Mouse (Mus musculus) heart, postnatal 0 days (tissue): ENCODE results near the gene Serping1. TPM values are rescaled to one million over a fixed set of nuclear protein-coding genes. Genes with fewer than 3 reads are reported as not detected.

Source experiments
- ATAC-seq: fragments of 200-750 bp; cut with Nextera tagmentation; 2 replicates; pipeline ENCODE4 v1.8.0; 2017; ENCODE audit warnings: low read depth, moderate number of reproducible peaks, moderate library complexity; ENCODE audit not compliant: insufficient read depth
- DNase-seq: peaks from one replicate; pipeline ENCODE4 v3.0.0-alpha.2; 2016; ENCODE audit warnings: low spot score
- H3K27ac ChIP-seq: fragments of 300-500 bp; sonication (generic); 2 replicates; pipeline ENCODE4 v1.5.1; 2014; ENCODE audit warnings: low read depth, mild to moderate bottlenecking
- H3K27me3 ChIP-seq: fragments of 300-500 bp; sonication (generic); 2 replicates; pipeline ENCODE4 v1.6.1; 2014; ENCODE audit warnings: low read length, mixed read lengths; ENCODE audit not compliant: control insufficient read depth, insufficient read depth
- H3K36me3 ChIP-seq: fragments of 300-500 bp; sonication (generic); replicated peaks from 2 replicates; pipeline ENCODE4 v1.6.1; 2014; ENCODE audit warnings: low read length, mixed read lengths; ENCODE audit not compliant: control insufficient read depth, insufficient read depth
- H3K4me1 ChIP-seq: fragments of 300-500 bp; sonication (generic); 2 replicates; pipeline ENCODE4 v1.6.1; 2014; ENCODE audit warnings: antibody characterized with exemption; ENCODE audit not compliant: control insufficient read depth, insufficient read depth
- H3K4me2 ChIP-seq: fragments of 300-500 bp; sonication (generic); 2 replicates; pipeline ENCODE4 v1.6.1; 2014; ENCODE audit warnings: low read depth, mild to moderate bottlenecking, low read length, moderate library complexity
- H3K4me3 ChIP-seq: fragments of 300-500 bp; sonication (generic); 2 replicates; pipeline ENCODE4 v1.5.1; 2014; ENCODE audit warnings: low read depth, low read length
- H3K9ac ChIP-seq: fragments of 300-500 bp; sonication (generic); replicated peaks from 2 replicates; pipeline ENCODE4 v1.6.1; 2014; ENCODE audit warnings: low read depth, low read length, mixed read lengths
- H3K9me3 ChIP-seq: fragments of 300-500 bp; sonication (generic); replicated peaks from 2 replicates; pipeline ENCODE4 v1.6.1; 2016; ENCODE audit warnings: low read length; ENCODE audit not compliant: control insufficient read depth
- CTCF ChIP-seq: IDR thresholded peaks from 2 replicates; pipeline ENCODE4 v1.5.1; 2016; ENCODE audit warnings: antibody characterized with exemption, control low read depth, low read depth
- EP300 ChIP-seq: IDR thresholded peaks from 2 replicates; pipeline ENCODE4 v1.6.1; 2016; ENCODE audit warnings: antibody characterized with exemption, low read depth
- WGBS: fragments of 180-500 bp; shearing (Covaris S2); extraction: QIAGEN DNeasy Blood & Tissue Kit; methylation state at CpG from one replicate; pipeline ENCODE4 v1.1.7; 2014; 5-methylcytosine and 5-hydroxymethylcytosine counted together
- microRNA counts: library from miRNA; unstranded; fragments of <30 nt; microRNA quantifications from one replicate; lab custom pipeline; 2015
- microRNA-seq: library from miRNA; unstranded; fragments of <30 nt; microRNA quantifications from one replicate; pipeline ENCODE4, GENCODE M21; 2016
- polyA plus RNA-seq: library from polyadenylated mRNA; unstranded; fragments of >200 nt; fragmentation: Nextera tagmentation; extraction: Ambion mirVana; gene quantifications from 2 replicates; pipeline ENCODE4 v1.2.1, GENCODE M21; 2015
- total RNA-seq: library from RNA; depleted of rRNA; stranded (reverse); fragments of >200 nt; gene quantifications from 2 replicates; pipeline ENCODE4 v1.2.3, GENCODE M21; 2014; ENCODE audit warnings: low replicate concordance; rRNA removed

The Serping1 gene
- total and polyA plus RNA-seq, 2 experiments from 2014 or later: 31.2 to 37.1 TPM

DNA sequence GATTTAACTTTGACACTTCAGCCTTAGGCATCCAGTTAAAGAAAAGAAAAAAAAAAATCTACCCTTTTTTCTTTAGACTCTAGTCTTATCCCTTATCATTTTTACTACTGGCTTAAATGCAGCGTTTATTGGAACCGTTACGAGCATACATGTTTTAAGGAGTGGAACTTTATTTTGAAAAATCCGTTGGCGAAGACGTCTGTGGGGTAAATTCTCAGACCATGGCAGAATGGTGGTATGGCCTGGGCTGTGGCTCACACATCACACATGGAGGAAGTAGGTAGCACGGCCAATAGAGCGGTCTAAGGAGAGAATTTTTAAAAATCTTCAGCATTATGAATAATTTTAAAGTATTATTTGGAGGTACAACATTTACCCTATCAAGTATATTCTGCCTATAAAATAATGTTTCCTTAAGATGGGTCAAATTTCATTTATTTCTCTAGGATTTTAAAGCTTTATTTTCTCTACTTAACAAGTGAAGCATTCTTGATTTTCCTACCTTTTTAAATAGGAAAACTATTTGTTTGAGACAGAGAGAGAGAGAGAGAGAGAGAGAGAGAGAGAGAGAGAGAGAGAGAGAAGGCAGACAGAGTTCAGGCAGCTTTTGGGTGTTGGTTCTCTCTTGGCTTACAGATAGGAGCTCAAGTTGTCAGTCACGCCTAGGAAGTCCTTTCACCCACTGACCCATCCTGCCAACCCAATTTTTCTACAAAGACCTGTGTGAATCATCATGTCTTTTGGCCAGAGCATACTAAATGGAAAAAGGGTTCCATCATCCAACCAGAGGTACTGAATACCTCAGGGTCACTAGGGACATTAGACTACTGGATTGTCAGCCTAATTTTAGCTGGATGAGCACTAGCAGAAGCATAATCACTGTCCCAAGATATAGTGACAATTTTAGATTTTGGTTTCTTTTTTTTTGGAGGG, 58.6 kb downstream of the Serping1 start:
- Histone ChIP-seq H3K9ac (peak overlapping the region; percentile 69), H3K4me2 (peak overlapping the region; percentile 85), H3K27me3 (no peaks in the 10 kb centered on the region), H3K4me3 (peak overlapping the region; percentile 94), H3K27ac (peak overlapping the region; percentile 97), H3K36me3 (no peaks in the 10 kb centered on the region), H3K9me3 (no peaks in the 10 kb centered on the region), H3K4me1 (peaks cover 16% of the 10 kb centered on the region)
- DNase-seq (peak; percentile 22), ATAC-seq (no peak)
- no peak for TF ChIP-seq EP300
- 19% methylated on average over 9 of the region's 9 CpGs for WGBS

DNA sequence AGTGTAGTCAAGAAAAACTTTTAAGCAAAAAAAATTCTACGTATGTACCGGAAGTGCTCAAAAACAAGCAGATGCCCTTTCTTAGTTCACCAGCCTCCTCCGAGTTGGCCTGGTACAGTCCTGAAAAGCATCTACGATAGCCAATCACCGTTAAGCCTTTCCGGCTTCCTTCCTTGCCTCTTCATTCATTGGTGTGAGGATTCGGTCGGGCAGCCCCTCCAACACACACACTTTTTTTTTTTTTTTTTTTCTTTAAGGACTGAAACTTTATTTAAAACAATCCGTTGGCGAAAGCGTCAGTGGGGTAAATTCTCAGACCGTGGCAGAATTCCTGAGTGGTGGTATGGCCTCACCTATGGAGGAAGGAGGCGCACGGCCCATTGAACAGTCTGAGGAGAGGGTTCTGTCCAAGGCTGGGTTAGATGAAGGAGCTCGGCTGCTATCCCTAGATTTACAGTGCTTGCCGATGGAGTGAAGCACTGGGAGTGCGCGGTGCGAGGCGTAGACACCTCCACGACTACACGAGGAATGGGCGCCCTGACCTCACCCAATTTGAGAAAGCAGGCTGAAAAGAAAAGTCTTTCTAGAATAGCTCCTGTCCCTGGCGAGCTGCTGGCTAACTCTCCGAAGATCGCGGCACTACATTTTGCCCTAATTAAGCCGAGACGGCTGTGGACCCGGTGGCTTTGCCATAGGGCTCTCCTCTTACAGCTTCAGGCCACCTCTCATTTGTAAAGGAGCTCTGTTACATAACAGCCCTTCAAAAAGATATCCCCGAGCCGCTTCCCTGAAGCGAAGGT, 59.5 kb downstream of the Serping1 start:
- Histone ChIP-seq H3K9me3 (no peaks in the 10 kb centered on the region), H3K4me1 (peaks cover 16% of the 10 kb centered on the region), H3K9ac (peak overlapping the region; percentile 87), H3K36me3 (peaks cover 2% of the 10 kb centered on the region), H3K4me2 (peak overlapping the region; percentile 85), H3K27ac (peak overlapping the region; percentile 97), H3K27me3 (no peaks in the 10 kb centered on the region), H3K4me3 (peak overlapping the region; percentile 94)
- peak; percentile 90 for ATAC-seq
- peak; percentile 98 for DNase-seq
- peak; percentile 85; the same call in 1 of the 2 replicates for TF ChIP-seq EP300
- TF ChIP-seq CTCF: no peak
- WGBS: under 1% methylated on average over 33 of the region's 33 CpGs

MicroRNAs encoded within 50 kb of the gene (microRNA counts, 519-probe panel; counts per million panel counts)
- microRNA mmu-miR-130a (lab: Ali Mortazavi, UCI): 8,781 counts per million, percentile 95 among the panel's probes with 10 or more counts

Small RNA genes lying within 50 kb of the gene (microRNA-seq; reads per million reads assigned to microRNA genes)
- 26,479 reads per million, percentile 97 among the genes with 10 or more reads in this experiment for gene Mir130a

Other genes with a start within 250 kb of the Serping1 start
- 121 and 156 TPM in 2 replicates for gene Ctnnd1, start 124.7 kb downstream of the Serping1 start, total RNA-seq
- gene Ctnnd1, start 124.7 kb downstream of the Serping1 start, polyA plus RNA-seq: 26.5 and 29.8 TPM in 2 replicates
- gene Btbd18, start 116.4 kb downstream of the Serping1 start, total RNA-seq: not detected in 2 replicates
- 0.05 and 0.08 TPM in 2 replicates for gene Btbd18, start 116.4 kb downstream of the Serping1 start, polyA plus RNA-seq
- gene Selenoh, start 104.7 kb downstream of the Serping1 start, total RNA-seq: 240 and 350 TPM in 2 replicates
- gene Selenoh, start 104.7 kb downstream of the Serping1 start, polyA plus RNA-seq: 137 and 149 TPM in 2 replicates
- not detected in 2 replicates for gene Gm28635, start 97.4 kb downstream of the Serping1 start, total RNA-seq
- not detected in 2 replicates for gene Gm28635, start 97.4 kb downstream of the Serping1 start, polyA plus RNA-seq
- gene Med19, start 97.0 kb downstream of the Serping1 start, total RNA-seq: 8.1 and 41.5 TPM in 2 replicates
- gene Med19, start 97.0 kb downstream of the Serping1 start, polyA plus RNA-seq: 15.9 and 17.0 TPM in 2 replicates
- gene Tmx2, start 96.3 kb downstream of the Serping1 start, total RNA-seq: 82.7 and 85.6 TPM in 2 replicates
- 151 and 159 TPM in 2 replicates for gene Tmx2, start 96.3 kb downstream of the Serping1 start, polyA plus RNA-seq
- gene Zdhhc5, start 60.3 kb downstream of the Serping1 start, total RNA-seq: 46.5 and 46.8 TPM in 2 replicates
- 20.5 TPM in 2 replicates for gene Zdhhc5, start 60.3 kb downstream of the Serping1 start, polyA plus RNA-seq
- 5.2 and 5.8 TPM in 2 replicates for gene Clp1, start 48.1 kb downstream of the Serping1 start, total RNA-seq
- 10.1 and 10.5 TPM in 2 replicates for gene Clp1, start 48.1 kb downstream of the Serping1 start, polyA plus RNA-seq
- not detected in 2 replicates for gene Ypel4, start 41.4 kb downstream of the Serping1 start, total RNA-seq
- 1.1 and 1.2 TPM in 2 replicates for gene Ypel4, start 41.4 kb downstream of the Serping1 start, polyA plus RNA-seq
- gene Gm19426, start 31.8 kb downstream of the Serping1 start, total RNA-seq: 4.3 TPM in 1 of 2 replicates, not detected in the other
- 3.0 and 3.1 TPM in 2 replicates for gene Gm19426, start 31.8 kb downstream of the Serping1 start, polyA plus RNA-seq
- 40.0 and 47.0 TPM in 2 replicates for gene Ube2l6, start 23.4 kb upstream of the Serping1 start, total RNA-seq
- gene Ube2l6, start 23.4 kb upstream of the Serping1 start, polyA plus RNA-seq: 29.8 and 36.9 TPM in 2 replicates
- gene Smtnl1, start 47.2 kb upstream of the Serping1 start, total RNA-seq: not detected in 2 replicates
- 0.07 and 0.12 TPM in 2 replicates for gene Smtnl1, start 47.2 kb upstream of the Serping1 start, polyA plus RNA-seq
- 117 and 140 TPM in 2 replicates for gene Timm10, start 51.6 kb upstream of the Serping1 start, total RNA-seq
- gene Timm10, start 51.6 kb upstream of the Serping1 start, polyA plus RNA-seq: 129 and 133 TPM in 2 replicates
- 3.9 and 14.1 TPM in 2 replicates for gene Slc43a1, start 63.4 kb upstream of the Serping1 start, total RNA-seq
- 2.8 and 2.9 TPM in 2 replicates for gene Slc43a1, start 63.4 kb upstream of the Serping1 start, polyA plus RNA-seq
- 1.6 and 9.2 TPM in 2 replicates for gene Rtn4rl2, start 111.3 kb upstream of the Serping1 start, total RNA-seq
- 0.91 and 1.1 TPM in 2 replicates for gene Rtn4rl2, start 111.3 kb upstream of the Serping1 start, polyA plus RNA-seq
- gene Slc43a3, start 161.1 kb upstream of the Serping1 start, total RNA-seq: 101 and 140 TPM in 2 replicates
- gene Slc43a3, start 161.1 kb upstream of the Serping1 start, polyA plus RNA-seq: 43.0 and 43.5 TPM in 2 replicates
- gene Prg2, start 205.0 kb upstream of the Serping1 start, total RNA-seq: not detected in 2 replicates
- gene Prg2, start 205.0 kb upstream of the Serping1 start, polyA plus RNA-seq: not detected in 2 replicates
- gene Prg3, start 212.8 kb upstream of the Serping1 start, total RNA-seq: not detected in 2 replicates
- gene Prg3, start 212.8 kb upstream of the Serping1 start, polyA plus RNA-seq: not detected in 2 replicates